Mouse (Mus musculus) thymus, adult 2 months (tissue): Measurements from ENCODE around the gene Ptprj.

Experiments
- CTCF ChIP-seq: fragments of 200-500 bp; IDR thresholded peaks from 2 replicates; pipeline ENCODE4 v1.5.1; 2012; ENCODE audit warnings: mild to moderate bottlenecking, control low read depth, low read length, moderate library complexity, borderline replicate concordance; ENCODE audit not compliant: control insufficient read depth, poor library complexity, insufficient read depth; ENCODE audit errors: extremely low read depth
- POLR2A ChIP-seq: fragments of 200-500 bp; IDR thresholded peaks from 2 replicates; pipeline ENCODE4 v1.6.1; 2012; ENCODE audit warnings: mild to moderate bottlenecking, low read length, control low read depth, moderate library complexity; ENCODE audit not compliant: control insufficient read depth, poor library complexity, insufficient read depth; ENCODE audit errors: extremely low read depth

- no peak for TF ChIP-seq POLR2A
- no peak for TF ChIP-seq CTCF
These were observed 103.7 kb downstream of the Ptprj start for GRCm38 (mm10) chr2:90476792-90477191.
